In genomic region chr15:79139640-79140039, GRCm38 (mm10) we compare ENCODE assay signal across 15 mouse cellular contexts. TPM values are rescaled to one million over a fixed set of nuclear protein-coding genes. Genes with fewer than 3 reads are reported as not detected.
A peak's percentile ranks its signal among the peaks of the same experiment; 100 is the strongest.
DNase-seq lines count a peak whose midpoint lies in the region; ATAC-seq and TF ChIP-seq lines count a peak whose summit lies in the region.
"Had no signal": no experiment of that assay in that cellular context is flagged by ENCODE, and none has a peak within 500 bp of the region (broad histone marks: within the 10 kb centered on the region; RNA-seq: fewer than 3 reads in every experiment).

No protein-coding gene starts in this region.

- no peak for TF ChIP-seq POLR2A in kidney, adult 2 months (IDR thresholded peaks at IDR 0.05; ENCODE audit: low read depth, low read length)

- no peak for DNase-seq in kidney, adult 2 months
- no peak for DNase-seq in kidney, postnatal 10 days
- DNase-seq in neural tube, embryonic 10.5 days (ENCODE audit: extremely low spot score, low spot score) = no peak
- no peak for DNase-seq in G1E (ENCODE audit: low spot score)
- peak; percentile 42 for DNase-seq in splenic B cell, adult 2 months (ENCODE audit: low read depth, low spot score)
- no peak for DNase-seq in kidney, adult 8-10 months
- DNase-seq in layer of hippocampus, postnatal 14 days (ENCODE audit: low spot score in 2 of 2) = no peak
- DNase-seq: cerebellum, postnatal 10 days; spleen, adult 18-20 months had no signal

- no peaks in the 10 kb centered on the region for H3K27me3 ChIP-seq in kidney, adult 2 months (replicated peaks; ENCODE audit: control insufficient read depth, insufficient read depth, low read length)
- H3K27me3 ChIP-seq in neural tube, embryonic 15.5 days (replicated peaks) = no peaks in the 10 kb centered on the region
- H3K27me3 ChIP-seq in G1E (ENCODE audit: insufficient read depth, low read length) = peaks cover 25% of the 10 kb centered on the region
- no peaks in the 10 kb centered on the region for H3K27me3 ChIP-seq in splenic B cell, adult 2 months (ENCODE audit: control insufficient read depth, insufficient read depth, low read length, poor library complexity, severe bottlenecking)
- H3K27me3 ChIP-seq: embryonic facial prominence, embryonic 15.5 days; heart, embryonic 12.5 days; limb, embryonic 12.5 days; midbrain, embryonic 12.5 days had no signal

- H3K4me2 ChIP-seq in neural tube, embryonic 15.5 days = 0 out of 2 replicates have a peak overlapping the region, but pooled peaks have one; percentile 96

- H3K9me3 ChIP-seq in neural tube, embryonic 15.5 days (replicated peaks) = no peaks in the 10 kb centered on the region
- H3K9me3 ChIP-seq in G1E (replicated peaks) = no peaks in the 10 kb centered on the region
- H3K9me3 ChIP-seq: embryonic facial prominence, embryonic 15.5 days; heart, embryonic 12.5 days; limb, embryonic 12.5 days; midbrain, embryonic 12.5 days had no signal

- 55% methylated on average over 10 of the region's 10 CpGs for WGBS in kidney, adult 2 months
- 61% methylated on average over 10 of the region's 10 CpGs for WGBS in neural tube, embryonic 15.5 days

- ATAC-seq in neural tube, embryonic 15.5 days (ENCODE audit: low FRiP score) = no peak
- ATAC-seq in G1E (ENCODE audit: extremely low read depth, insufficient number of reproducible peaks, low FRiP score, poor library complexity, severe bottlenecking) = no peak
- ATAC-seq: hindbrain, embryonic 16.5 days had no signal

- peaks cover 17% of the 10 kb centered on the region for H3K4me1 ChIP-seq in kidney, adult 2 months (ENCODE audit: control insufficient read depth, insufficient read depth, low read length)
- H3K4me1 ChIP-seq in neural tube, embryonic 15.5 days = peaks cover 35% of the 10 kb centered on the region
- peaks cover 38% of the 10 kb centered on the region for H3K4me1 ChIP-seq in G1E (ENCODE audit: insufficient read depth, low read depth, low read length)

- H3K4me3 ChIP-seq in kidney, adult 2 months (ENCODE audit: insufficient read depth, low read depth, low read length) = no peak overlapping the region
- no peak overlapping the region for H3K4me3 ChIP-seq in neural tube, embryonic 15.5 days (replicated peaks)
- H3K4me3 ChIP-seq in G1E (ENCODE audit: low read depth, low read length) = no peak overlapping the region

- H3K27ac ChIP-seq in kidney, adult 2 months (ENCODE audit: insufficient read depth, low read depth, low read length) = no peak overlapping the region
- H3K27ac ChIP-seq in neural tube, embryonic 15.5 days (replicated peaks) = no peak overlapping the region
- H3K27ac ChIP-seq: embryonic facial prominence, embryonic 15.5 days; limb, embryonic 12.5 days; midbrain, embryonic 12.5 days had no signal

- TF ChIP-seq CTCF in kidney, adult 2 months (conservative IDR thresholded peaks at IDR 0.05; ENCODE audit: insufficient read depth, insufficient read length, low read depth, low read length) = peak; percentile 63
- peak; percentile 37 for TF ChIP-seq CTCF in G1E (IDR thresholded peaks at IDR 0.05; ENCODE audit: low read depth, low read length)

- no peak overlapping the region for H3K9ac ChIP-seq in neural tube, embryonic 15.5 days (replicated peaks)
- H3K9ac ChIP-seq: embryonic facial prominence, embryonic 15.5 days; heart, embryonic 12.5 days had no signal

- no peaks in the 10 kb centered on the region for H3K36me3 ChIP-seq in kidney, adult 2 months (ENCODE audit: control insufficient read depth, insufficient read depth, low read length)
- H3K36me3 ChIP-seq in neural tube, embryonic 15.5 days = peaks cover 3% of the 10 kb centered on the region; the same call in 1 of the 2 replicates
- peaks cover 19% of the 10 kb centered on the region for H3K36me3 ChIP-seq in G1E (replicated peaks)
- no peaks in the 10 kb centered on the region for H3K36me3 ChIP-seq in splenic B cell, adult 2 months (ENCODE audit: control insufficient read depth, insufficient read depth, low read length, poor library complexity, severe bottlenecking)

RNA-seq across cellular contexts. Expression of gene Polr2f, which starts 1.2 kb away (rescaled TPM):
- 50.3 and 74.9 TPM in 2 replicates for polyA plus RNA-seq in kidney, adult 2 months (2012; rRNA removed)
- 248 and 249 TPM in 2 replicates for polyA plus RNA-seq in neural tube, embryonic 15.5 days (2015; fragmentation: Nextera tagmentation; extraction: Ambion mirVana)
- total RNA-seq in G1E (2014; fragmentation: Nextera tagmentation) (143 and 147 TPM in 2 replicates), G1E (2017) (97.0 and 109 TPM in 2 replicates)
- 210 and 266 TPM in 2 replicates for polyA plus RNA-seq in G1E (2012)
- 100 to 1,000 TPM; 114 to 125 TPM for total RNA-seq in layer of hippocampus, postnatal 14 days (2021)

RNA-seq across cellular contexts. Expression of gene 1700088E04Rik, which starts 1.4 kb away (rescaled TPM):
- 18.8 and 19.6 TPM in 2 replicates for polyA plus RNA-seq in kidney, adult 2 months (2012; rRNA removed)
- polyA plus RNA-seq in neural tube, embryonic 15.5 days (2015; fragmentation: Nextera tagmentation; extraction: Ambion mirVana) = 11.3 and 12.6 TPM in 2 replicates
- total RNA-seq in G1E (2014; fragmentation: Nextera tagmentation) (1.4 and 2.8 TPM in 2 replicates), G1E (2017) (1.6 and 2.2 TPM in 2 replicates)
- polyA plus RNA-seq in G1E (2012) = 0.46 and 0.50 TPM in 2 replicates
- total RNA-seq in layer of hippocampus, postnatal 14 days (2021) = 10 to 100 TPM; 12.4 to 13.5 TPM

RNA-seq across cellular contexts. Expression of gene Sox10, which starts 25.4 kb away (rescaled TPM):
- polyA plus RNA-seq in kidney, adult 2 months (2012; rRNA removed) = 0.75 and 1.2 TPM in 2 replicates
- polyA plus RNA-seq in neural tube, embryonic 15.5 days (2015; fragmentation: Nextera tagmentation; extraction: Ambion mirVana) = 11.6 and 13.4 TPM in 2 replicates
- total RNA-seq in G1E (2014; fragmentation: Nextera tagmentation) = not detected in 2 replicates
- 0.11 TPM in 1 of 2 replicates, not detected in the other for total RNA-seq in G1E (2017)
- polyA plus RNA-seq in G1E (2012) = not detected in 2 replicates
- 10 to 100 TPM; 52.2 to 54.1 TPM for total RNA-seq in layer of hippocampus, postnatal 14 days (2021)

RNA-seq across cellular contexts. Expression of gene Micall1, which starts 30.9 kb away (rescaled TPM):
- 23.3 and 24.5 TPM in 2 replicates for polyA plus RNA-seq in kidney, adult 2 months (2012; rRNA removed)
- polyA plus RNA-seq in neural tube, embryonic 15.5 days (2015; fragmentation: Nextera tagmentation; extraction: Ambion mirVana) = 11.6 and 12.2 TPM in 2 replicates
- 10.4 and 11.5 TPM in 2 replicates for total RNA-seq in G1E (2014; fragmentation: Nextera tagmentation)
- 3.7 and 4.5 TPM in 2 replicates for total RNA-seq in G1E (2017)
- polyA plus RNA-seq in G1E (2012) = 19.9 and 20.5 TPM in 2 replicates
- 10 to 100 TPM; 36.5 to 39.3 TPM for total RNA-seq in layer of hippocampus, postnatal 14 days (2021)
